Mouse (Mus musculus): ENCODE data around the gene Gmfg.

DNA sequence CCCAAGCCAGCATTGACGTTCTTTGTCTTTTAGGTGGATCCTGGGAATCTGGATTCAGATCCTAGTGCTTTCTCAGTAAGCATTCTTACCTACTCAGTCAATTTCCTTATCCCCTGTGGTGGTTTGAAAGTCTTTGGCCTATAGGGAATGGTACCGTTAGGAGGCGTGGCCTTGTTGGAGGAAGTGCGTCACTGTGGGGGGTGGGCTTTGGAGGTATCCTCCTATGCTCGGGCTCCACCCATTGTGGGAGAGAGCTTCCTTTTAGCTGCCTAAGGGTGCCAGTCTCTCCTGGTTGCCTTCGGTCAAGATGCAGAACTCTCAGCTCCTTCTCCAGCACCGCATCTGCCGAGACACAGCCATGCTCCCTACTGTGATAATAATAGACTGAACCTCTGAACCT is 55.1 kb downstream of the Gmfg start:
- TF ChIP-seq CTCF (IDR thresholded peaks at IDR 0.05; ENCODE audit: extremely low read depth, insufficient read depth, low read length) (no peak), POLR2A (IDR thresholded peaks at IDR 0.05; ENCODE audit: extremely low read depth, insufficient read depth, low read length) (no peak)

All from cortical plate, adult 2 months (tissue).